Mouse (Mus musculus) lung, adult 2 months (tissue): ENCODE measurements around the gene Rbm5.

Source experiments
- CTCF ChIP-seq: fragments of 200-500 bp; IDR thresholded peaks from 2 replicates; pipeline ENCODE4 v1.5.1; 2011; ENCODE audit warnings: mild to moderate bottlenecking, low read length, control low read depth; ENCODE audit not compliant: insufficient read depth
- POLR2A ChIP-seq: fragments of 200-500 bp; IDR thresholded peaks from 2 replicates; pipeline ENCODE4 v1.6.1; 2011; ENCODE audit warnings: low read depth, mild to moderate bottlenecking, control low read depth, low read length, borderline replicate concordance; ENCODE audit errors: extremely low read depth

GRCm38 (mm10) chr9:107770374-107771290 lies at the start of gene Rbm5:
- TF ChIP-seq CTCF = no peak
- peak; percentile 93; the same call in 1 of the 2 replicates for TF ChIP-seq POLR2A
